ENCODE assay signal across 7 mouse cellular contexts in the genomic region with DNA sequence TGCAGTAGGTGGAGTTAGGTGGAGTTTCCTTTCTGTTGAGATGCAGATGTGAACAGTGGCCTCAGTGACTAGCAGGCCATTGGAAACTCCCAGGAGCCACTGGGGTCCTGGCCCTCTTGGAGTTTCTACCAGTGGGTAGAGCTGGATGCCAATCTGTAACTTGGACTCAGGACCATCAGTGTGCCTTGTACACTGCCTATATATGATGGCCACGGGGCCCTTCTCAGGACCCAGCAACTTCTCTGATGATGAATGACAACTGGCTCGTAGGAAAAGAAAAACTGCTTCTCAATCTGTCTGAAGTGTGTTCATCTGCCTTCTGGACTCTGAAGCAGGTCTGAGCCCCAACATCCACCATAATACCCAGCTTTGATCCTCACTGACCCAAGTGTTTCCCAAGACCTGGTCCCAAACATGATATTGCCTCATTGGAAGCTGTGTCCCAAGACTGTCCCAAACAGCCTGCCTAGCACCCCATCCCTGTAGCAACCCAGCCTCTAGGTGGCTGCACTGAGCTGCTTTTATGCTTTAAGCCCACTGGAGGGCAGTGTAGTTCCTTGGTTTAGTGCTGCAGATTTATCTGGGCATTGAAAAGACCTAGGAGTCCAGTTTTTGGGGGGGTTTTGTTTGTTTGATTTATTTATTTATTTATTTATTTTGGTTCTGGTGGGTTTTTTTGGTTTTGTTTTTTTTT. TPM values are rescaled to one million over a fixed set of nuclear protein-coding genes. Genes with fewer than 3 reads are reported as not detected.
DNase-seq lines count a peak whose midpoint lies in the region; ATAC-seq lines count a peak whose summit lies in the region.

No protein-coding gene starts in this region.

- peak; percentile 67 to 68 for DNase-seq in cerebellum, postnatal 36 days
- peak; percentile 75 for DNase-seq in gastrocnemius, adult 18-20 months (ENCODE audit: low spot score)
- DNase-seq in hindlimb bud, embryonic 11.5 days (ENCODE audit: extremely low spot score, low read depth, low spot score) = peak; percentile 44
- peak; percentile 75 to 79 for DNase-seq in left cerebral cortex, adult 18-20 months (ENCODE audit: low spot score in 2 of 2)
- peak; percentile 75 for DNase-seq in right cerebral cortex, adult 18-20 months

- peak; percentile 77 for ATAC-seq in activated CD4-positive, CD25-positive, alpha-beta regulatory T cell, adult 4 months
- peak; percentile 98 for ATAC-seq in megakaryocyte, adult 5-6 weeks (ENCODE audit: poor library complexity, severe bottlenecking)

RNA-seq across cellular contexts. Expression of a gene that starts 40.9 kb away (rescaled TPM):
- 100 to 1,000 TPM in 1 of 2 experiments, 10 to 100 TPM in 1; 75.8 to 126 TPM for polyA plus RNA-seq in activated CD4-positive, CD25-positive, alpha-beta regulatory T cell, adult 4 months (2017; shearing (Covaris generic))
- 10 to 100 TPM; 25.3 to 33.6 TPM for total RNA-seq in gastrocnemius, adult 18-20 months (2021)
- 100 to 1,000 TPM; 731 to 809 TPM for total RNA-seq in left cerebral cortex, adult 18-20 months (2021)
- total RNA-seq in megakaryocyte, adult 5-6 weeks (2015) = 32.8 and 32.9 TPM in 2 replicates
- total RNA-seq in megakaryocyte, adult 5-6 weeks (2017) = 77.9 and 83.6 TPM in 2 replicates

RNA-seq across cellular contexts. Expression of a gene that starts 59.9 kb away (rescaled TPM):
- polyA plus RNA-seq in activated CD4-positive, CD25-positive, alpha-beta regulatory T cell, adult 4 months (2017; shearing (Covaris generic)) = 10 to 100 TPM; 45.1 to 58.3 TPM
- 100 to 1,000 TPM; 169 to 186 TPM for total RNA-seq in gastrocnemius, adult 18-20 months (2021)
- total RNA-seq in left cerebral cortex, adult 18-20 months (2021) = 100 to 1,000 TPM; 170 to 175 TPM
- total RNA-seq in megakaryocyte, adult 5-6 weeks (2015) = 64.3 and 74.3 TPM in 2 replicates
- total RNA-seq in megakaryocyte, adult 5-6 weeks (2017) = 112 and 115 TPM in 2 replicates

Comparison
In these comparisons a context has a peak if more than half of its experiments do, and no peak if none do; other contexts are left out.
1. Peak in every context shown above with its lines: DNase-seq and ATAC-seq.
2. RNA of a gene that starts 40.9 kb away (total RNA-seq): 731 to 809 TPM in left cerebral cortex, adult 18-20 months; 32.8 to 83.6 TPM in megakaryocyte, adult 5-6 weeks and 25.3 to 33.6 TPM in gastrocnemius, adult 18-20 months; every median in the first group is over 4 times any median in the second.